Mouse (Mus musculus) intestine, embryonic 14.5 days (tissue): Measurements from ENCODE around the gene Prpf18. TPM values are rescaled to one million over a fixed set of nuclear protein-coding genes. Genes with fewer than 3 reads are reported as not detected.

Experiments used
- ATAC-seq: fragments of 200-750 bp; cut with Nextera tagmentation; replicated peaks from 2 replicates; pipeline ENCODE4 v1.8.0; 2017; ENCODE audit warnings: low read depth, moderate number of reproducible peaks, moderate TSS enrichment, moderate library complexity; ENCODE audit not compliant: low FRiP score, low TSS enrichment
- DNase-seq: peaks from one replicate; pipeline ENCODE4 v3.0.0-alpha.2; 2018; ENCODE audit warnings: low spot score
- H3K27ac ChIP-seq: fragments of 300-500 bp; sonication (generic); 2 replicates; pipeline ENCODE4 v1.5.1; 2014; ENCODE audit warnings: low read depth, mild to moderate bottlenecking, control low read depth
- H3K27me3 ChIP-seq: fragments of 300-500 bp; sonication (generic); replicated peaks from 2 replicates; pipeline ENCODE4 v1.6.1; 2014; ENCODE audit warnings: low read length, control low read depth; ENCODE audit not compliant: control insufficient read depth, insufficient read depth
- H3K36me3 ChIP-seq: fragments of 300-500 bp; sonication (generic); 2 replicates; pipeline ENCODE4 v1.6.1; 2014; ENCODE audit warnings: low read length, control low read depth; ENCODE audit not compliant: control insufficient read depth, insufficient read depth
- H3K4me1 ChIP-seq: fragments of 300-500 bp; sonication (generic); replicated peaks from 2 replicates; pipeline ENCODE4 v1.6.1; 2014; ENCODE audit warnings: low read length, control low read depth, mixed read lengths; ENCODE audit not compliant: control insufficient read depth, insufficient read depth
- H3K4me2 ChIP-seq: fragments of 300-500 bp; sonication (generic); 2 replicates; pipeline ENCODE4 v1.6.1; 2014; ENCODE audit warnings: low read length
- H3K4me3 ChIP-seq: fragments of 300-500 bp; sonication (generic); 2 replicates; pipeline ENCODE4 v1.5.1; 2014; ENCODE audit warnings: low read depth, low read length, control low read depth, mixed read lengths
- H3K9ac ChIP-seq: fragments of 300-500 bp; sonication (generic); 2 replicates; pipeline ENCODE4 v1.6.1; 2014; ENCODE audit warnings: mild to moderate bottlenecking, low read length
- H3K9me3 ChIP-seq: fragments of 300-500 bp; sonication (generic); 2 replicates; pipeline ENCODE4 v1.6.1; 2016; ENCODE audit warnings: low read length, control low read depth; ENCODE audit not compliant: control insufficient read depth
- WGBS: fragments of 180-500 bp; shearing (Covaris S2); extraction: QIAGEN DNeasy Blood & Tissue Kit; methylation state at CpG from one replicate; pipeline ENCODE4 v1.1.7; 2014; 5-methylcytosine and 5-hydroxymethylcytosine counted together
- polyA plus RNA-seq: library from polyadenylated mRNA; unstranded; fragments of >200 nt; fragmentation: Nextera tagmentation; extraction: Ambion mirVana; gene quantifications from 2 replicates; pipeline ENCODE4 v1.2.1, GENCODE M21; 2014

Gene Prpf18
- polyA plus RNA-seq, 1 experiment from 2014 or later = 26.7 TPM

- WGBS = 85% methylated on average over 10 of the region's 10 CpGs
- peaks cover 91% of the 10 kb centered on the region for H3K36me3 ChIP-seq
- DNase-seq = no peak
- ATAC-seq = no peak
- no peaks in the 10 kb centered on the region for H3K27me3 ChIP-seq
- H3K27ac ChIP-seq = no peak overlapping the region
- no peaks in the 10 kb centered on the region for H3K9me3 ChIP-seq
- H3K4me3 ChIP-seq = no peak overlapping the region
- no peak overlapping the region for H3K4me2 ChIP-seq
- no peak overlapping the region for H3K9ac ChIP-seq
- no peaks in the 10 kb centered on the region for H3K4me1 ChIP-seq
These were observed 42.5 kb downstream of the Prpf18 start for GRCm38 (mm10) chr2:4609433-4609832.

GRCm38 (mm10) chr2:4608253-4608652 is 43.7 kb downstream of the Prpf18 start:
- no peak for DNase-seq
- Histone ChIP-seq H3K36me3 (peaks cover 97% of the 10 kb centered on the region), H3K4me1 (no peaks in the 10 kb centered on the region), H3K4me2 (no peak overlapping the region), H3K9me3 (no peaks in the 10 kb centered on the region), H3K9ac (no peak overlapping the region), H3K27ac (no peak overlapping the region), H3K4me3 (no peak overlapping the region), H3K27me3 (no peaks in the 10 kb centered on the region)
- no peak for ATAC-seq
- WGBS = 81% methylated on average over 3 of the region's 3 CpGs

- Histone ChIP-seq H3K27me3 (no peaks in the 10 kb centered on the region), H3K27ac (no peak overlapping the region), H3K4me2 (no peak overlapping the region), H3K9me3 (no peaks in the 10 kb centered on the region), H3K9ac (no peak overlapping the region), H3K4me3 (no peak overlapping the region), H3K36me3 (peaks cover 97% of the 10 kb centered on the region), H3K4me1 (no peaks in the 10 kb centered on the region)
- ATAC-seq (no peak), DNase-seq (no peak)
- WGBS = 93% methylated on average over 3 of the region's 3 CpGs
These were observed 45.4 kb downstream of the Prpf18 start for GRCm38 (mm10) chr2:4606559-4606958.

- WGBS = 79% methylated on average over 33 of the region's 33 CpGs
These were observed 48.5 kb downstream of the Prpf18 start for GRCm38 (mm10) chr2:4603361-4603945.

GRCm38 (mm10) chr2:4601034-4601890 is 50.7 kb downstream of the Prpf18 start:
- H3K9ac ChIP-seq = no peak overlapping the region
- no peak overlapping the region for H3K4me3 ChIP-seq
- WGBS = 52% methylated on average over 15 of the region's 15 CpGs
- ATAC-seq (peak; percentile 47; the same call in 1 of the 2 replicates), DNase-seq (peak; percentile 69)
- H3K4me2 ChIP-seq = no peak overlapping the region
- no peaks in the 10 kb centered on the region for H3K9me3 ChIP-seq
- no peak overlapping the region for H3K27ac ChIP-seq
- no peaks in the 10 kb centered on the region for H3K4me1 ChIP-seq
- H3K36me3 ChIP-seq = peaks cover 78% of the 10 kb centered on the region
- H3K27me3 ChIP-seq = no peaks in the 10 kb centered on the region

More at GRCm38 (mm10) chr2:4603361-4603945, 48.5 kb downstream of the Prpf18 start:
- ATAC-seq = no peak
- H3K9me3 ChIP-seq = no peaks in the 10 kb centered on the region
- DNase-seq = no peak
- no peak overlapping the region for H3K4me2 ChIP-seq
- no peak overlapping the region for H3K4me3 ChIP-seq
- H3K27me3 ChIP-seq = no peaks in the 10 kb centered on the region
- no peak overlapping the region for H3K27ac ChIP-seq
- H3K36me3 ChIP-seq = peaks cover 82% of the 10 kb centered on the region
- no peak overlapping the region for H3K9ac ChIP-seq
- H3K4me1 ChIP-seq = no peaks in the 10 kb centered on the region

GRCm38 (mm10) chr2:4596992-4597391 is 54.9 kb downstream of the Prpf18 start:
- Histone ChIP-seq H3K9me3 (no peaks in the 10 kb centered on the region), H3K36me3 (peaks cover 74% of the 10 kb centered on the region), H3K27ac (no peak overlapping the region), H3K4me2 (no peak overlapping the region), H3K4me3 (no peak overlapping the region), H3K4me1 (peaks cover 5% of the 10 kb centered on the region; the same call in 1 of the 2 replicates), H3K27me3 (no peaks in the 10 kb centered on the region), H3K9ac (no peak overlapping the region)
- ATAC-seq = no peak
- DNase-seq = no peak
- 90% methylated on average over 7 of the region's 7 CpGs for WGBS

GRCm38 (mm10) chr2:4593878-4594387 is 58.0 kb downstream of the Prpf18 start:
- no peak overlapping the region for H3K4me2 ChIP-seq
- no peak overlapping the region for H3K4me3 ChIP-seq
- no peaks in the 10 kb centered on the region for H3K27me3 ChIP-seq
- H3K9me3 ChIP-seq = no peaks in the 10 kb centered on the region
- no peak for DNase-seq
- peaks cover 8% of the 10 kb centered on the region; the same call in 1 of the 2 replicates for H3K4me1 ChIP-seq
- peaks cover 86% of the 10 kb centered on the region for H3K36me3 ChIP-seq
- no peak for ATAC-seq
- H3K9ac ChIP-seq = no peak overlapping the region
- H3K27ac ChIP-seq = no peak overlapping the region
- 74% methylated on average over 3 of the region's 3 CpGs for WGBS

GRCm38 (mm10) chr2:4593433-4593832 is 58.5 kb downstream of the Prpf18 start:
- H3K27ac ChIP-seq = no peak overlapping the region
- H3K9ac ChIP-seq = no peak overlapping the region
- DNase-seq (peak; percentile 71), ATAC-seq (peak; percentile 51; the same call in 1 of the 2 replicates)
- H3K27me3 ChIP-seq = no peaks in the 10 kb centered on the region
- peaks cover 13% of the 10 kb centered on the region for H3K4me1 ChIP-seq
- no peak overlapping the region for H3K4me3 ChIP-seq
- no peaks in the 10 kb centered on the region for H3K9me3 ChIP-seq
- 21% methylated on average over 9 of the region's 9 CpGs for WGBS
- H3K36me3 ChIP-seq = peaks cover 85% of the 10 kb centered on the region
- no peak overlapping the region for H3K4me2 ChIP-seq
